Mouse (Mus musculus) gastrocnemius, adult 2 months (tissue): ENCODE data around the gene Nphs1. TPM values are rescaled to one million over a fixed set of nuclear protein-coding genes. Genes with fewer than 3 reads are reported as not detected.

Experiments
- DNase-seq: peaks from one replicate; pipeline ENCODE4 v3.0.0; 2022
- H3K27ac ChIP-seq: fragments of 200-600 bp; 2 replicates; pipeline ENCODE4 v1.8.1; 2022; ENCODE audit warnings: mild to moderate bottlenecking
- H3K4me3 ChIP-seq: fragments of 200-600 bp; 2 replicates; pipeline ENCODE4 v1.8.1; 2022; ENCODE audit warnings: mild to moderate bottlenecking, moderate library complexity
- CTCF ChIP-seq: fragments of 200-600 bp; IDR thresholded peaks from 2 replicates; pipeline ENCODE4 v1.8.1; 2022; ENCODE audit warnings: antibody characterized with exemption, mild to moderate bottlenecking, moderate library complexity
- intact Hi-C: fragments of 180-260 bp; cut with DNase I; formaldehyde crosslinking; loops from one replicate; pipeline ENCODE4 v1.15.1; 2025
- total RNA-seq, 2 experiments: library from RNA; stranded (reverse); gene quantifications; 2 replicates each; pipeline ENCODE4 v1.2.3; 2021

The Nphs1 gene
- total RNA-seq, 2 experiments from 2014 or later, result not detected

DNA sequence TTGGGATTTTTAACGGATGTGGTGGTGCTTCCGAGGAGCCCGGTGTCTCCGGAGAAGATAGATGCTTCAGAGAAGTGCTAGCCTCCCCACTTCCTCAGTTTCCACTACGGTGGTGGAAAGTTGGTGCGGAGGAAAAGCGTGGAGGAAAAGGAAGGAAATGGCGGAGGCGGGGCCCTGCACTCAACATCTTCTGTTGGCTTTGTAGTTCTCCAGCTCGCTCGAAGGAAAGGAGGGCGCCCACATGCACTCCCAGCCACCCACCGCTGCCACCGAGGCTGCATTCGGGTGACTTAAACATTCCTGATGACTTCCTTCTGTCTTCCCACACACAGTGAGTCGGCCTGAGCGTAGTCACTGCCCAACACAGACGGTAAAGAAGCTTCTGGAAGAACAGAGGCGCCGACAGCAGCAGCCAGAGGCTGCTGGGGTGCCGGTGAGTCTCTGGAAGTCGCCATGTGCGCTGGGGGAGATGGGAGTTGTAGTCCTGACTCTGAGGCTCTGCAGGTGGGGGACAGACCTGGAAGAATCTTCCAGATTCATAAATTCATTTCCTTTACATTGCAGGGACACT lies 35.0 kb upstream of the Nphs1 start:
- peak overlapping the region; percentile 84 for H3K4me3 ChIP-seq
- no peak for DNase-seq
- TF ChIP-seq CTCF, result no peak
- H3K27ac ChIP-seq, result peak overlapping the region; percentile 69
- intact Hi-C loops, result no loop called here

DNA sequence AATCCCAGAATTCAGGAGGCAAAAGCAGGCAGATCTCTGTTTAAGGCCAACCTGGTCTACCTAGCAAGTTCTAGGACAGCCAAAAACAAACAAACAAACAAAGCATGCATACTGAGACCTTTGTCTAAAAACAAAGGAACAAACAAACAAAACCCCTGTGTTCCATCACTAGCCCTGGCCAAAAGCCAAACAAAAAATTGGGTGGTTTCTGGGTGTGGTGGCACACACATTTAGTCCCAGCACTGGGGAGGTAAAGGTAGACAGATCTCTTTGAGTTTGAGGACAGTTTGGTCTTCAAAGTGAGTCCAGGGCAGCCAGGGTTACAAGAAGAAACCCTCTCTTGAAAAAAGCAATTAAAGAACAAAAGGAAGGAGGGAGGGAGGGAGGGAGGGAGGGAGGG lies 28.8 kb upstream of the Nphs1 start:
- TF ChIP-seq CTCF, result no peak
- Histone ChIP-seq H3K27ac (no peak overlapping the region), H3K4me3 (no peak overlapping the region)
- no peak for DNase-seq
- intact Hi-C loops, result no loop called here

DNA sequence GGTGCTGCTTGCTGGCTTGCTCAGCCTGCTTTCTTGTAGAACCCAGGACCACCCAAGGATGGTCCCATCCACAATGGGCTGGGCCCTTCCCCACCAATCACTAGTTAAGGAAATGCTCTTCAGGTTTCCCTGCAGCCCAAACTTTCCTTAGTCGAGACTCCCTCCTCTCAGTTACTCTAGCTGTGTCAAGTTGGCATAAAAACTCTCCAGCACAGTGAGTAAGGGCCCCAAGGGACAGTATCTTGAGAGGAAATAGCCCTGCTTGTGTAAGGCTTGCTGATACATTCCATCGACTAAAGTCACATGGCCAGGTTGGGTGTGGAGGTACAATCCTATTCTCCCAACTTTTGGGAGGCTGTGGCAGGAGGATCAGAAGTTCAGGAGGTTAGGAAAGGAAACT lies 27.9 kb upstream of the Nphs1 start:
- no peak overlapping the region for H3K27ac ChIP-seq
- H3K4me3 ChIP-seq, result no peak overlapping the region
- DNase-seq, result no peak
- TF ChIP-seq CTCF, result no peak
- intact Hi-C loops, result no loop called here

DNA sequence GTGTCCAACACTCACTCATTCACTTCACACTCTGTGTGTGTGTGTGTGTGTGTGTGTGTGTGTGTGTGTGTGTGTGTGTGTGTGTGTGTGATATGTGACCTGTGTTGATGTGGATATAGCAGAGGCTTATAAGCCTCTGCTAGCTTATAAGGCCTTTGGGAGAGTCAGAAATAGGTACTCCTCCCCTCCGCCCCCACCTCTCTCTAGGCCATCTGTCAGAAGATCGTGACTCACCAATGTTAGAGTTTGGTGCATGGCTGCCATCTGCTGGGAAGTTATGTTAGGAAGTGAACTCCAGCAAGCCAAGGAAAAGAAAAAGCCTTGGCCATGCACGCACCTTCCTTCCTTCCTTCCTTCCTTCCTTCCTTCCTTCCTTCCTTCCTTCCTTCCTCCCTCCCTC lies 26.3 kb upstream of the Nphs1 start:
- intact Hi-C loops, result loop anchor here (2.0 kb wide), 2 partner anchors 59 to 95 kb away; no protein-coding TSS in a partner anchor
- Histone ChIP-seq H3K4me3 (no peak overlapping the region), H3K27ac (no peak overlapping the region)
- TF ChIP-seq CTCF, result peak; percentile 57
- DNase-seq, result peak; percentile 67

DNA sequence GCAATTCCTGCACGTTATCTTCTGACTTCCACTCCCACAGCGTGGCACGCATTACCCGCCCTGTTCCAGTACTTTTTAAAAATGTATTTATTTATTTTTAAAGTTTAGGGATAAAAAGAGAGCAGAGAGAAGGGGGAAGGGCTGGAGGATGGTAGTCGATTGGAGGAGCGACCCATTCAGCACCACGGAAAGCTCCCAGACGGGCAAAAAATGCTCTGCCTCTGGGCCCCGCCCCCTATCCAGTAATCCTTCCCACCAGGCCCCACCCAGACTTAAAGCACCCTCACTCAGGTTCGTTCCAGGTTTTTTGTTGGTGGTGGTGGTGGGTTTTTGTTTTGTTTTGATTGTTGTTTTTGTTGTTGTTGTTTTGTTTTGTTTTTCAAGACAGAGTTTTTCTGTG lies 23.9 kb upstream of the Nphs1 start:
- Histone ChIP-seq H3K27ac (no peak overlapping the region), H3K4me3 (no peak overlapping the region)
- DNase-seq, result peak; percentile 53
- intact Hi-C loops, result no loop called here
- no peak for TF ChIP-seq CTCF

DNA sequence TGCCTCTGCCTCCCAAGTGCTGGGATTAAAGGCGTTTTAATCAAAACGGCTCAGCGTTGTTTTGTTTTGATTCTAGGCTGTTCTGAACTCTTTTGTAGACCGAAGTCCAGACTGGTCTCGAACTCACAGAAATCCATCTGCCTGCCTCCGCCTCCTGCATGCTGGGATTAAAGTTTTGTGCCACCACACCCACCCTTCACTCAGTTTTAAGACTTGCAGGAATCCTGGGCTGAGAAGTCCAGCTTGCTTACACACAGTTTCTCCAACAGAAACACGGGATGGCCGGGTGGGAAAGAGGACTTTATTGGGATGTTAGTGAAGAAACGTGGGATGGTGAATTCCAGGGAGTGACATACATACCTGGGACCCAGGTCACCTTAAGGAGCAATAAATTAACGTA lies 23.4 kb upstream of the Nphs1 start:
- Histone ChIP-seq H3K4me3 (no peak overlapping the region), H3K27ac (no peak overlapping the region)
- no peak for TF ChIP-seq CTCF
- intact Hi-C loops, result no loop called here
- DNase-seq, result no peak

DNA sequence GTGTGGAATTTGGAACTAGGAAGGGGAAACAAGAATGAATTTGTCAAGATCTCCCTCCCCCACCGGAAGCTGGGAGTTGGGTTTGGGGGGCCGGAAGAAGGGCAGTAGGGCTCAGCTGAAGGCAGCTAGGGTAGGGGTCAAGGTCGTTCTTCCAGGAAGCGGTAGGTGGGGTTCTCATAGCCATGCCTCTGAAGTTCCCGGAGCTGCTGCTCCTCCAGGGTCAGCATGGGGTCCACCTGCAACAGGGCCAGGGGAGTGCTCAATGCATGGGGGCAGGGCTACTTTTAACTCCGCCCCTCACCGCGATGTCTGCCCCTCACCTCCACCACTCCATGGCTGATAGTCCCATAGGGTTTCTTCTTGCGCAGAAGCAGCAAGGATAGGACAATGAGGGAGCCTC lies 23.0 kb upstream of the Nphs1 start:
- Histone ChIP-seq H3K4me3 (no peak overlapping the region), H3K27ac (no peak overlapping the region)
- intact Hi-C loops, result no loop called here
- no peak for DNase-seq
- TF ChIP-seq CTCF, result no peak

DNA sequence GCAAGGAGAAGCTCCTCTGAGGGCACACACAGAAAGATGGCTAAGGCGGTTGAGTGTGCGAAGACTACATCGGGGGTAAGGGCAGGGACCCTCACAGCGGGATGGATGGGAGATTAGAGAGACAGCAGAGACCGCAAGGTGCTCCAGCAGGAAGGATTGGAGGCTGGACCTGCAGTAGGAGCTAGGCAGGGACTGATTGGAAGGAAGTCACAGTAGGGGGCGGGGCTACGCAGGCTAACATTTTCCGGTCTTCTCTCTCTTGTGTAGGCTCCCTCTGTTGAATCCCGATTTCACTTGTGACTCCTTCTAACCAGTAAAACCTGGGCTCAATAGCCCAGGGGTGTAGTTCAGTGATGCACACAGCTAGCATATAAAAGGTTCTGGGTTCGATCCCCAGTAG lies 21.2 kb upstream of the Nphs1 start:
- Histone ChIP-seq H3K4me3 (no peak overlapping the region), H3K27ac (no peak overlapping the region)
- no peak for DNase-seq
- no peak for TF ChIP-seq CTCF
- intact Hi-C loops, result no loop called here

DNA sequence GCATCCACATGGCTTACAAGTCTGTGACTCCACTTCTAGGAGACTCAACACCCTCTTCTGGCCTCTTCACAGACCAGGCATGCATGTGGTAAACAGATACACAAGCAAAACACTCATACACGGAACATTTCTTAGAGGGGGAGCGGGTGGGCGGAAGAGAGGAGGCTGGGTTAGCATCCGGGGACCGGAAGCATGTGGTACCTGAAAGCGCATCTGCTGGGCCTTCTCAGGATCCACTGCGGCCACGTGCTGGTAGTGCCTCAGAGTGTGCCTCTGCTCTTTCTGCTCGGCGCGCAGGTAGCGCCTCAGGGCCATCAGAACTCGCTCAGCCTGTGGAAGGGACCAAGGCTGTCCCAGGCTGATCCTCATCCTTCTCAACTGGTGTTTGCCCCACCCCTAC lies 18.4 kb upstream of the Nphs1 start:
- no peak for TF ChIP-seq CTCF
- no peak overlapping the region for H3K27ac ChIP-seq
- intact Hi-C loops, result no loop called here
- DNase-seq, result no peak
- no peak overlapping the region for H3K4me3 ChIP-seq

DNA sequence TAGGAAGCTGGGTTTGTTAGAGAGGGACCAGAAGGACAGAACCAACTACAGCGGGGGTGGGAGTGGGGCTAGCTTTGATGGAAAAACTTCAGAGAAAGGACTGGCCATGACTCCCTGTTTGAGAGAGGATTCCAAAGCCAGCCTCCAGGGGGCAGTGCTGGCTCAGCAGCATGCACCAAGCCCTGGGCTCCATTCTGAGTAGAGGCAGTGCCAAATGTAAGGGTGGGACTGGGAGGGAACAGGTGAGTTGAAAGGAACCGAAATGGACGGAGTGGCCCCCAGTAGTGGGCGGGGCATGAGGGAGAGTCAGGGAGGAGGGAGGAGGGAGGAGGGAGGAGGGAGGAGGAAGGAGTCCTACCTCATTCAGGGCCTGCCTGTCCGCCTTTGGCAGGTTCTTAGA lies 17.4 kb upstream of the Nphs1 start:
- intact Hi-C loops, result no loop called here
- no peak for DNase-seq
- no peak overlapping the region for H3K4me3 ChIP-seq
- TF ChIP-seq CTCF, result peak; percentile 58
- H3K27ac ChIP-seq, result no peak overlapping the region

DNA sequence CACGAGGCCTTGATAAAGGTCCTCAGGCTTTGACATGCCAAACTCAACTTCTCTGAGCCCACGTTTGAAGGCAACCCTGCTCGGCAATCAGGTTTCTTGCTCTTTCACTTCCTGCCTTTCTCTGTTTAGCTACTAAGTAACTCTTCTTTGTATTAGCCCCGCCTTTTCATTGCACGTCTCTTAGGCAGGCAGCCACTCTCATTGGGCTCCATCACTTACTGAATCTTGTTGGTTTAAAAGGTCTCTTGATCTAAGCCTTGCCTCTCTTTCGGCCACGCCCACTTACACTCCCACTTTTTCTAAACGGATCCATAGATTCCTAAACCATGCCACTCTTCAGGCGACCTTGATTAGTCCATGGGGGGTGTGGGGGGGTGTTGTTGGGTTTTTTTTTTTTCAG lies 14.4 kb upstream of the Nphs1 start:
- TF ChIP-seq CTCF, result no peak
- no peak overlapping the region for H3K4me3 ChIP-seq
- intact Hi-C loops, result no loop called here
- H3K27ac ChIP-seq, result no peak overlapping the region
- DNase-seq, result no peak

DNA sequence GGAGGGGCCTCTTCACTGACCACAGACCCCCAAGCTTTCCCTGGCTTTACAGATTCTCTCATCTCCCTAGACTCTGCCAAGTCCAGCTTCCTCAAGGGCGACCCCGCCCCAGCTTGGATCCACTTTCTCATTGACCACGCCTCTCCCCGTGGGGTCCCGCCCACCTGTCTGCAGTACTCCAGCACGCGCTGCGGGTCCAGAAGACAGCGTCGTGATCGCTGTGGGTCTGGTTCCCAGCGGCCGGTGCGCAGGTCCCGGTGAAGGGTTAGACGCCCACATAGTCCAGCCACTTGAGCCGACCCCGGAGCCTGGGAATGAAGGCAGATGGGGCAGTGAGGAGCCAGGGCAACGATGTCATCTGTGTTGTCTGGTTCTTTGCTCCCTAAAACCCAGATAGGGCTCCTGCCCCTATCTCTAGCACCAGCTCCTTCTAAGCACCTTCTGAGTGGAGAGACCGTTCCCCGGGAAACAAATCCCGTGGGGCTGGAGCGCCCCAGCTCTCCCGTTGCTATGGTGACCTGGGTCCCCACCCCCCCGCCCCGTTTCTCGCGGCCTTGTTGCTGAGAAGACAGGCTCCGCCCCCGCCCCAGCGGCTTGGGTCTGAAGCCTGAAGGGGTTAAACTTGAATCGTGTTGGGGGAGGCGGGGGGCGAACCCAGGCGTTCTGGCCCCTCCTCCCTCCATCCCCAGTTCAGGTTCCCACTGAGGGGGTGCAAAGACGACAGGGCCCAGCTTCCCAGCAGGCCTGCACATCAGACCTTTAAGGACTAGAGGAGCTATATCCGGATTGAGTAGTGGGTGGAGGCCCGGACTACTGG lies 13.8 kb upstream of the Nphs1 start:
- Histone ChIP-seq H3K27ac (no peak overlapping the region), H3K4me3 (peak overlapping the region; percentile 71)
- intact Hi-C loops, result no loop called here
- TF ChIP-seq CTCF, result no peak
- no peak for DNase-seq

DNA sequence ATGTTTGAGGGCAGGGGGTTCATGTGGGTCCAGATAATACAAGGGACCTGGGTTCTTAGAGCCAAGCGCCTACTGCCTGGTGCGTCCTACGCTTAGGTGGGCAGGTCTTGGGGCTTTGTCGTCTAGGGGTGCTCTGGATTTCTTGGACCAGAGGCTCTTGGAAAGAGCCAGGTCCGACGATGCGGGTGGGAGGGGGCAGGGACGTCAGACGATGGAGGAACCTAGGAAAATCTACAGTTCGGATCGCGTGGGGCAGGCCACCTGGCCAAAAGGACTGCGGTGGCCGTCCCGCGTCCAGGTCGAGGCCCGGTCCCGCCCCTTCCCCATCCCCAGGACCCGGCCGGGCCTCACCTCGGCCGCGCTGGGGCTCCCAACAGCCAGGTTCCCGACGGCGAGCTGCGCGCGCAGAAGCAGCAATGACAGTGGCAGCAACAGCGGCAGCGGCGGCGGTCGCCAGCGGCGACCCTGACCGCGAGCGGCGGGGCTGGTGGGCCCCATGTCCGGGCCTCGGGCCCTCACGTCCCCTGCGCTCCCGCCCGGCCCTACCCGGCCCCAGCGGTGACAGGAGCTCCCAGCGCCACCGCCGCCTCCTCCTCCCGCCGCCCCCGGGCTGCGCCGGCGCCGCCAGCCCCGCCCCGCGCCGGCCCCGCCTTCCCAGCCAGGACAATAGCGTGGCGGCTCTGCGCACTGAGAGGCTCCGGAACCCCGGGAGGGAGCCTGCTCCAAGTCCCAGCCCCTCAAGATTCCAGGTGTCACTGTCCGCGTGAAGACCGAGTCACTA lies 13.0 kb upstream of the Nphs1 start, which contains the start of gene Aplp1:
Gene Aplp1 (minus strand): TSS at position 565 of the 781 bp plus-strand sequence.
- intact Hi-C loops, result no loop called here
- Histone ChIP-seq H3K27ac (no peak within 1 kb of the TSS), H3K4me3 (peak within 1 kb of the TSS; percentile 71)
- TF ChIP-seq CTCF, result no peak
- DNase-seq, result peak; percentile 55
